Mouse (Mus musculus): Measurements from ENCODE around the gene Sox2. TPM values are rescaled to one million over a fixed set of nuclear protein-coding genes. Genes with fewer than 3 reads are reported as not detected.

Gene Sox2
- total RNA-seq (2015; ENCODE audit: low replicate concordance) (not detected in 2 replicates), total RNA-seq (2017; ENCODE audit: low replicate concordance) (not detected in 2 replicates)

DNA sequence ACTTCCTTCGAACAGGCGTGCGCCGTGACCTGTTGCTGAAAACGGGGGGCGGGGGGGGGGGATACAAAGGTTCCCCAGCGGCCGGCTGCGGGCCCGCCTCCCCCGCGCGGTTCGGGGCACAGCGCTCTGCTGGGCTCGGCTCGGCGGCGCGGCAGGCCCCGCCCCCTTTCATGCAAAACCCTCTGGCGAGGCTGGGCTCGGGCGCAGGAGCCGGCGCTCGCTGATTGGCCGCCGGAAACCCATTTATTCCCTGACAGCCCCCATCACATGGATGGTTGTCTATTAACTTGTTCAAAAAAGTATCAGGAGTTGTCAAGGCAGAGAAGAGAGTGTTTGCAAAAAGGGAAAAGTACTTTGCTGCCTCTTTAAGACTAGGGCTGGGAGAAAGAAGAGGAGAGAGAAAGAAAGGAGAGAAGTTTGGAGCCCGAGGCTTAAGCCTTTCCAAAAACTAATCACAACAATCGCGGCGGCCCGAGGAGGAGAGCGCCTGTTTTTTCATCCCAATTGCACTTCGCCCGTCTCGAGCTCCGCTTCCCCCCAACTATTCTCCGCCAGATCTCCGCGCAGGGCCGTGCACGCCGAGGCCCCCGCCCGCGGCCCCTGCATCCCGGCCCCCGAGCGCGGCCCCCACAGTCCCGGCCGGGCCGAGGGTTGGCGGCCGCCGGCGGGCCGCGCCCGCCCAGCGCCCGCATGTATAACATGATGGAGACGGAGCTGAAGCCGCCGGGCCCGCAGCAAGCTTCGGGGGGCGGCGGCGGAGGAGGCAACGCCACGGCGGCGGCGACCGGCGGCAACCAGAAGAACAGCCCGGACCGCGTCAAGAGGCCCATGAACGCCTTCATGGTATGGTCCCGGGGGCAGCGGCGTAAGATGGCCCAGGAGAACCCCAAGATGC is at the start of gene Sox2:
TSS of gene Sox2 (plus strand) at position 680 of the 895 bp plus-strand sequence.
- no peak for ATAC-seq (replicated peaks; ENCODE audit: low FRiP score, poor library complexity, severe bottlenecking)

DNA sequence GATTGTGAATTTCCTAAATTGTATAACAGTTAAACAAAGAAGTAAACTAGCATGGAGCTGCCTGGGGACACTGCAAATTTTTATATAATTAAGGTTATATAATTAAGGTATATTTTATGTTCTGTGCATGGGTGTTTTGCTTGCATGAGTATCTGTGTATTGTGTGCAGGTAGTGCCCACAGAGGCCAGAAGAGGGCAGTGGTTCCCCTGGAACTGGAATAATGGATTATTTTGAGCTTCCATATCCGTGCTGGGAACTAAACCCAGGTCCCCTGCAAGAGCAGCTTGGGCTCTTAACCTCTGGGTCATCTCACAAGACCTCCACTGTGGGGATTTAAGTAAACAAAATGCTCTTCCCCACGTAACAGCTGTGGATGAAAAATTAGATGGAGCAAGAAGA is 49.1 kb upstream of the Sox2 start:
- no peak for ATAC-seq (replicated peaks; ENCODE audit: low FRiP score, poor library complexity, severe bottlenecking)

DNA sequence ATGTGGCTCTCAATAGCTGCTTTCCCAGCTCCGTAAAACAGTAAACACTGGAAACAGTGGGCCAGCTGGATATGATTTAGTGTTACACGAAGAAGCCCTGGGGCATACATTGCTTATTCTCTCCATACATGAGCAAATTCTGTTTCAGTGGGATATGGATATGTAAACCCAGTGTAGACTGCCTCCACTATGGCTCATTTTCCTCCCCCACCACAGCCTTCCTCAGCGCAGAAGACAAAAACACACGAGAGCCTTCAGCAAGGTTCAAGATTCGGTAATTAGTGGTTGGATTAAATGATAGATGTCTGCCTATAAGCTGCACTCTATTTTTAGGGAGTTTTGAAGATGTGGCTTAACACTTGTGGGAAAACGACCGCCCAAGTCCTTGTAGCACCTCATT is 36.1 kb upstream of the Sox2 start:
- no peak for ATAC-seq (replicated peaks; ENCODE audit: low FRiP score, poor library complexity, severe bottlenecking)

DNA sequence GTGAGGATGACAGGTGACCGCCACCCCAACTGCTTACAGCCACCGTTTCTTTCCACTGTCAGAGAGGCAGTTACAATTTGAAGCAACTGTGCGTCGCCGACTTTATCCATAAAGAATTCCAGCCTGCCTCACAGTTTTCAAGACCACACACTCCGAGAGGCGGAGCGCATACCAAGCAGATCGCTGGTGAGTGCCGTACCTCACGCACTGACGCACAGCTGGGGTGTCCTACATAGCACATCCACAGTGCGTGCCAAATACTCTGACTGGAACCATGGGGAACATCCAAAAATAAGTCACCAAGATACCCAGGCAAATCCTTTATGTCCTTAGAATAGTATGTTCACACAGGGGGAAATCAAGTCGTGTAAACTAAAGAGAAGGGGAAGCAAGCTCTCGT is 34.7 kb upstream of the Sox2 start:
- no peak for ATAC-seq (replicated peaks; ENCODE audit: low FRiP score, poor library complexity, severe bottlenecking)

DNA sequence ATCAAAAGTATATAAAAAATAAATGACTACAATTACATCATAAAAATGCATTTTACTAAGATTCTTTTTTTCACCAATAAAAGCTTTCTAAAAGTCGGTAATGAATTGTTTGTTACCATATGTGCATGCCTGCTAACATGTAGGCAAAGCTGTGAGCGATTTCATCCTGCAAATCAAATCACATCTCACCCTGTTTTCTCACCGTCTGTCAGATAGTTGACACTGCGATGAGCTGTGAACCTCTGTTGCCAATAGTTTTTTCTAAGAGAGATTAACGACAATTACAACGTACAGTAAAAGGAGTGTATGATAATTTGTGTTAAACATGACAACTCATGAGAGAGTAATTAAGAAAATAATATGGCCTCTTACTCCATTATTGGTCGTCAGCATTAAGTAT is 31.3 kb upstream of the Sox2 start:
- no peak for ATAC-seq (replicated peaks; ENCODE audit: low FRiP score, poor library complexity, severe bottlenecking)

DNA sequence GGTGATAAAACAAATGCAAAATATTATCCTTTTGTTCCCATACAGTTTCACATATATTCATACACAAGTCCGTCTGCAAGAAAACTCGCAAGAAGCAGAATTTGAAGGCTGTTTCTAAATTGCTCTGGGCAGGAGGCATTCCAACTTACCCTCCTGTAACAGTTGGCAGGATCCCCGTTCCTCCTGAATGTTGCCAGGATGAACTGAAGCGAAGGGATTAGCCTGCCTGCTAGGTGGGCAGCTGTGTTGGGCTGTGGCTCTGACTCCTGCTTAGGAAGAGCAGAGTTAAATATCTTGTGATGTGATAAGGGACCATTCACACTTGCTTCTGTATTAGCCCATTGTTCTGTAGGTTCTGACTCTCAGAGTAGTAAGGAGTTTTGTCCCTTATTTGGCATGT is 30.1 kb upstream of the Sox2 start:
- no peak for ATAC-seq (replicated peaks; ENCODE audit: low FRiP score, poor library complexity, severe bottlenecking)

DNA sequence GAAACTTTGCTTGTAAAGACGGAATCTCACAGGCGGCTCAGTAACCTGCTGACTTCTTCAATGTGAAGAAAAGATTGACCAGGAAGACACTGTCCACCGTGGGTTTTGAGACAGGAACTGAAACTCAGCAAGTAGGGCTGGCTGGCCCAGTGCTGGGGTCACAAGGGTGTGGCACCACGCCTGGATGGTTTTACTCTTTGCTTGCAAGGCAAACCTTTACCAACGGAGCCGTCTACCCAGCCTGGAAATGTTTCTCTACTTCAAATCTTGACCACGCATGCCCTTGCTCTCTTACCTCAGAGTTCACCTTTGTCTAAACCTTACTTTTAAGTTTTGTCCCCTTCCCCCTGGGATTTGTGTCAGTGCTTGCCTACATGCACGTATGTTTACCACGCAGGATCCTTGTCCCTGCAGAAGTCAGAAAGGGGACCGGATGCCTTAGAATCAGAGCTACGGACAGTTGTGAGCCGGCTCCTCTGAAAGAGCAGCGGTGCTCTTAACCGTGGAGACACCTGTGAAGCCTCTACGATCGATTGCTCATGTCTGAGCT is 25.4 kb upstream of the Sox2 start:
- no peak for ATAC-seq (replicated peaks; ENCODE audit: low FRiP score, poor library complexity, severe bottlenecking)

DNA sequence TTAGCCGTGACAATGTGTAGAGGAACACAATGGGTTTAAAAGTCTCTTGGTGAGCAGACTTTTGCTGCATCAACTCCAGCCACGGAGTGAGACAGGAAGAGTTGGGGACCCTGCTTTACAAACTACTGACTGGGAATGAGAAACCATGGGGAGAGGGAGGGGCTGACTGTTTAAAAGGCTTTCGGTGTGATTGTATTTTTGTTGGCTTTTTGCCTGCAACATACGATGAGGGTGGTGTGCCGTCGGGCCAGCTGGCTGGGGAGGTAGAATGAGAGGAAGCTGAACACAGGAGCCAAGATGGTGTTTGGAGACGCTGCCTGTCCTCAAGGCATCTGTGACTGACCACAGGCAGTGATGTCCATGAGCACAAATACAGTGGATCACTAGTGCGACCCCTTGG is 23.7 kb upstream of the Sox2 start:
- ATAC-seq (replicated peaks; ENCODE audit: low FRiP score, poor library complexity, severe bottlenecking) = no peak

DNA sequence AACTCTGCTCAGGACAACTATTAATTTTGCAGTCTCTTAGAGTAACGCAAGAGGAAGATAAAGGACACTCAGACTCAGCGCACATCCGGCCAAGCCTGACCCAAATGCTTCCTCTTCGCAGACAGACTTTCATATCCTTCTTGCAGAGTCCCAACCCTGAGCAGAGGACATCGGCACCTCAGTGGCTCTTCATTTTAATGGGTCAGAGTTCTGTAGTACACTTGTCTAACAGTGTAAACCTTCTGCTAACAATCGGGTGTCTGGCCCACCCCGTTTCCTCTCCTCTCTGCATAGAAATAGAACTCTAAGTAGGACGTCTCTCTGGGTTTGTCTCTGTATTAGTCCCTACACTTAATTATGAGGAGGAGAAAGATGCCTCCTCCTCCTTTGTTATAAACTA is 20.2 kb upstream of the Sox2 start:
- no peak for ATAC-seq (replicated peaks; ENCODE audit: low FRiP score, poor library complexity, severe bottlenecking)

DNA sequence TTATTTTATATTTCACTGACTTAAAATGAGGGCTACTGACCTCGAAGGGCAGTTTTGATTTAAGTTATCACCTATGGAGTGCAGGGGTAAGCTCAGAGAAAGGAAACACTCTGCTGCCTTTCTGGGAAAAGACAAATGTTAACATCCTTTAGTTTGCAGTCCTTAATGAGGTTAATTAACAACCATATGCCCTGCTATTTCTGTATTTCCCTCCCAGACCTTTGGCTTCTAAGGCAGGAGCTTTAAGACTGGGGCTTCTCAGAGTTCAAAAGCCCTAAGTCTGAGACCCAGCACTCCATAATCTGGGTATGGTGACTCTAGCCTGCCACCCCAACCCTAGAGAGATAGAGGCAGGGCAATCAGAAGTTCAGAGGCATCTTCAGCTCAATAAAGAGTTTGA is 19.5 kb upstream of the Sox2 start:
- no peak for ATAC-seq (replicated peaks; ENCODE audit: low FRiP score, poor library complexity, severe bottlenecking)

DNA sequence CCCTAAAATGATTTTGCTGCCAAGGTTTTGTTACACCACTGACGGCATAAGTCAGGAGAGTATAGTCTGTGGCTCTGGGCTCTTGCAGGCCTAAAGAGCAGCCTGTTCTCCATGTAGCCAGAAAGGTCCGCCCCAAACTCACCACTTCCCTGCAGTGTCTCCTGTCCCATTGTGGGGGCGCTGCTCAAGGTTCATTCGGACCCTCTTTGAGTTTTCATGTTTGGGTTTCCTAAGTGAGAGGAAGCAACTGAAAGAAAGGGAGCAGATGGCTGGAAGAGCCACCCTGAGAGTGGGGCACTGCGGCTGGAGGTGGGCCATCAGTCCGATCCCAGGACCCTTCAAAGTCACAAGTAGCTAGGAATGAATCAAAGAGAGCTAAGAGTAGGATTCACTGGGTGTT is 13.2 kb upstream of the Sox2 start:
- ATAC-seq (replicated peaks; ENCODE audit: low FRiP score, poor library complexity, severe bottlenecking) = no peak

DNA sequence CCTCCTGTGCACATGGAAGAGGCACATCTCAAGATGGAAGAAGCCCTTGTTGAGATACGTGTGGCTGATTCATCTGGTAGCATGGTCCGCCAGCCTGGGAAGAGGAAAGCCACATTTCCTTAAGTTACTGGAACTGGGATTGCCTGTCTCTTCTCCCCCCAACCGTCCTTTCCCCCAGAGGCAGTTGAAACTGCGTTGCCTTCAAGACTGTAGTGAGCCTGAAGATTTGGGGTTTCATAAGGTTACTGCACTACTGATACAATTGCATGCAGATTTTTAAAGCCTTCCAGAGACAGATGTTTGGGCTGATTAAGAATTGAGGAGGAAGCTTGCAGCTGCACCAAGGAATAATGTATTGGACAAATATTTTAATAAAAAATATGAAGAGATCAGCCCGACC is 12.7 kb upstream of the Sox2 start:
- ATAC-seq (replicated peaks; ENCODE audit: low FRiP score, poor library complexity, severe bottlenecking) = no peak

DNA sequence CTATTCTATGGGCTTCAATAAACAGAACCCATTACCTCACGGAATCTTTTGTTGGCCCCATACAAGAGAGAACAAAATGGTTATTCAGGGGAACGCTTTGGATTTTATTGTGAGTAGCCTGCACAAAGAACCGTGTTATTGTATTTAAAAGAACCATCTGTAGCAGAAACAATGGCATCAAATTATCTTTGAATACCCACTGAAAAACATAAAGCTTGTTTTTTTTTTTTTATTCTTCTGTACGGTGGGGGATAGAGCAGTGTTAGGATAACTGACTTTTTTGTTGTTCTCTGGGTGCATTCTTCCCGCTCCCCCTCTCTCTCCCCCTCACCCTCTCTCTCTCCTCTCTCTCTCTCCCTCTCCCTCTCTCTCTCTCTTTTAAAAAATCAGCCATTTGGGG is 12.3 kb upstream of the Sox2 start:
- ATAC-seq (replicated peaks; ENCODE audit: low FRiP score, poor library complexity, severe bottlenecking) = no peak

DNA sequence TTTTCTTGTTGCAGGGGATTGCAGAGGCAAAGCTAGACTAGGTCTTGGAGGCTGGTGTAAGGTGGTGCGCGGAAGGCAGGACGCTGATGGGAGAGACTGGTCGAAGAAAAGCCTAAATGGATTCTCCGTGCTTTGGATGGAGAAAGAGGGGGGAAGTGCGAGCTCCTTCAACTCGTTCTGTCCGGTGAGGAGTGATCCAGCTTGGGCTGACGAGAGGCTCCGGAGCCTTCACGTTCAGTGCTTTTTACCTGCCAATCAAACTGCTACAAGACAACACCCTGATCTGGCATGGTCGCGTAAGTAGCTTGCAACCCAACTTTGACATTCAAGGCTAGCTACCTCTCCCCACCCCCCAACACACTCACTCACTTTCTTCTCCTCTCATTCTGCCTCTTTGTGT is 11.9 kb upstream of the Sox2 start:
- ATAC-seq (replicated peaks; ENCODE audit: low FRiP score, poor library complexity, severe bottlenecking) = no peak

DNA sequence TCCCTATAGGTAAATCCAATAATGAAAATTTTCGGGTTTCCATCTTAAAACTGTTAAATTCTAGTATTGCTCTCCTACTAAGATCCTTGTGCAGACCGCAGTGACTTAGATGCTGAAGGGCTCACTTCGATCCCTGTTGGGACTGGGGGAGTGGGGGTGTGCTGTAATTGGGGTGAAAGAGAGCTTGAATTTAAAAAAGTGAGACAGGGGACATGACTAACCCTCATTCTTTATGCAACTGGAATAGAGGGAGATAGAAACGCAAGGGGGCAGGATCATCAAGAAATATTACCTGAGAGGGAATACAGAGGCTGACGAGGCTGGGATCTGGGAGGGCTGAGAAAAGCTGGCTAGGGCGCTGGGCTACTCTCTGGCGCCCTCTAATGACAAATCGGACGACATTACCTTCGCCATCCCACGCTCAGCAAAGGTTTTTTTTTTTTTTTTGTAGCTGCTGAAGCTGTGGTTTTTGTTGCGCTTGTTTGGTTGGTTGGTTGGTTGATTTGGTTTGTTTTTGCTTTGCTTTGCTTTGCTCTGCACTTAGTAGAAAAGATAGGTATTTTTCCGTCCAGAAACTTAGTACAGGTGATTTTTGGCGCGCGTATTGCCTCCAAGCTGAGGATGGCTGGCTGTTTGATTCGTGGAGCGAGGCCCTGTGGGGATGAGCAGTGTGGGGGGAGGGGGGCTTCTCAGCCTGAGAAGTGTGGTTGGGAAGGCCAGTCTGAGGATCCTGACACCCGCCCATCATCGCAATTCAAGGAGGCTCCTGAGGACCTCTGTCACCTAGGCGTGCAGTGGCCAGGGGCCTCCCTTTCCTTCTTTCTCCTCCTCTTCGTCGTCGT is 11.0 kb upstream of the Sox2 start:
- no peak for ATAC-seq (replicated peaks; ENCODE audit: low FRiP score, poor library complexity, severe bottlenecking)

DNA sequence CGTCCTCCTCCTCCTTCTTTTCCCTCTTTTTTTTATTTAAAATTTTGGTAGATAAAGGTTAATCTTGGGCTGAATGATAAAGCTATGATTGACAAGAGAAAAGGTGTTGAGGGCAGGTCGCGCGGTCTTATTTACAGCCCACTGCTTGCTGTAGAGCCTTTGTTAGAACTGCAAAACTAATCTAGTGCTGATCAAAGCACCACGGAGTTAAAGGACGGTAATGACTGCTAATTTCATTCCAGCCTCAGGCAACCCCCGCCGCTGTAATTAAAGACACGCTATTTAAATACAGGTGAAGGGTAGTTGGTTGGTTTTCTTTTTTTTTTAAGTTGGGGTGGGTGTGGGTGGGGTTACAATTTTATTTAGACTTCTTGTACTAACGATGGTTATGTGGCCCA is 10.3 kb upstream of the Sox2 start:
- no peak for ATAC-seq (replicated peaks; ENCODE audit: low FRiP score, poor library complexity, severe bottlenecking)

DNA sequence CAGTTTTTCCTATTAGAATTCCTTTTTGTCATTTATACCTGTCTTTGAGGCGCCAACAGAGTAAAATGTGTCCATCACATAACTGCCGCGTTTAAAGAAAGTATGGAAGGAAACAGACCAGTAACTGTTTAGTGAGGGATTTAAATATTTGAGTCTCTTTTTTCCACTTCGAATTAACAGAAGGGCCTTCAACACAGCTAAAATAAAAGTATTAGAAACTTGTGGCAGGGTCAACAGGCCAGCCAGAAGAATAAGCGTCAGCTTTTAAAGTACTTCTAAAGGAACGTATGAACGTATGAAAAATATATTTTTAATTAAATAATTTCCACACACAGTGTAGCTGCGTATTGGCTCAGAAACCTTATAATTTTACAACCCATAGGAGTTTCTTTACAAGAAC is 9.9 kb upstream of the Sox2 start:
- no peak for ATAC-seq (replicated peaks; ENCODE audit: low FRiP score, poor library complexity, severe bottlenecking)

DNA sequence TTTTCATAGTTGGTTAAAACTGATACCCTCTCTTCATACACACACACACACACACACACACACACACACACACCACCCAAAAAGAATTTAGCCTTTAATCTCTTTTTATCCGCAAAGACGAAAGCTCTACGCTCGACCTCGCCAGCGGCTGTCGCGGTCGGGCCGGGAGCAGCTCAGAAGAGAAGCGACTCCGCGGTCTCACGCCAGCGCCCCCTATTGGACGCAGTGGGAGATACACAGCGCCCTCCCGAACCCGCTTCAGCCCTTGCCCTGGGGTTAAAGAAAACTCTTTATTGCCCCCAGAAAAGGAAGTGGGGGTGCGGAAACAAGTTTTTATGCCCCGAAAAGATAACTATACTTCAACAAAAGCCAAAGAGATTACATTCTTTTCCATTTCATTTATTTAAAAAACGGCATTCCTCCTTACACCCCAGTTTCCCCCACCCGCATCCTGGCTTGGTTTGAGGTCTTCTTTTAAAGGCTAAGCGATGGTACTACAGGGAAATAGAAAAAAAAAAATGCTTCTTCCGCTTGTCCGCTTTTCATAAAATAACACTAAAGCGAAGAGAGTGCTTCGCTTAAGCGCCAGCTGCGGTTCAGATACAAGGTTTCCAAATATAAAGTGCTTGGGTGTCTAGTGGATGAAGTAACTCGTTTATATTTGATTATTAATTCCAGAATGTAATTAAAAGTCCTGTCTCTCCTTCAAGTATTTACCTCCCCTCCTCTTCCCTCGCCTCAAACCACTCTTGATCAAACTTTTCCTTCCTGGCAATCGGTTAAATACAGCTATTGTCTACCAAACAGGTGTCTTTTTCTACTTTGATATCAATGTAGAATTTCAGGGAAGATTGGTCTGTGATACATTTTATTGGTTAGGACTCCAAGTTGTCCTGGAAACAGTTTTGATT is 9.3 kb upstream of the Sox2 start:
- no peak for ATAC-seq (replicated peaks; ENCODE audit: low FRiP score, poor library complexity, severe bottlenecking)

DNA sequence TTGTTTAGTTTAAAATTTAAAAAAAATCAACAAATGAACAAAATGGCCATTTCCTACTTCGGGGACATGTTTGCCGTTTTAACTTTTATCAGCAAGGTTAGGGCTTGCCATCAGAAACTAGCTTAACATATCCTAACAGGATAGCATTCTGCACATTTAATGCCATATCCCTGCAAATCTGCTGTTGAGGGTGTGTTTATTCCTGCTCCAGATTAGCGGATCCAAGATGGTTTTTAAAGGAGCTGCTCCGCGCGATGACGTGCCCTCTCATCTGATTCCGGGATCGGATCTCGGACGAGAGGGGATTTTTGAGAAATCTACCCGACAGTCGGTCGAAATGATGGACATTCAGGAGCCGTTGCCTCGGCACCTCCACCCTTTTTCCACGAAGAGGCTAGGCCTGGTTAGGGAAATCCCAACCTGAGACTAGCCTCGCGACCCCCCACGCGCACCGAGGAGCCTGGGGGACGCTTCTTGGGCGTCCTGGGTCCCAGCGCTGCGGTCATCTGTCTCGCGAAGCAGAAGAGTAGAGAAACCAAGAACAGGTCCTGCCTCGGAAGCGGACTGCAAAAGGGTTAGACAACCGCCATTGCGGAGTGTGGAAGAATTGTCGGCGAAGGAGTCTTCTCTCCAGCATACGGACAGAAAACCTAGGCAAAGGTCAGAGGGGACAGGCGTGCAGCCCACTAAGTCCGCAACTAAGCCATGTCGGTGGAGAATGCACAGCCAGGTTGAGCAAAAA is 8.3 kb upstream of the Sox2 start:
- no peak for ATAC-seq (replicated peaks; ENCODE audit: low FRiP score, poor library complexity, severe bottlenecking)

Measured in erythroblast, adult 5-6 weeks (primary cell).